ENCODE assay signal across 11 mouse cellular contexts in genomic region chr9:105244024-105244423, GRCm38 (mm10).
DNase-seq lines count a peak whose midpoint lies in the region; ATAC-seq lines count a peak whose summit lies in the region.
"Had no signal": no experiment of that assay in that cellular context is flagged by ENCODE, and none has a peak within 500 bp of the region (broad histone marks: within the 10 kb centered on the region; RNA-seq: fewer than 3 reads in every experiment).

No protein-coding gene starts in this region.

- H3K36me3 ChIP-seq in hindbrain, embryonic 11.5 days (ENCODE audit: control insufficient read depth, insufficient read depth, low read length), result no peaks in the 10 kb centered on the region
- no peaks in the 10 kb centered on the region for H3K36me3 ChIP-seq in hindbrain, embryonic 13.5 days
- H3K36me3 ChIP-seq: G1E had no signal

- H3K27ac ChIP-seq in hindbrain, embryonic 11.5 days (ENCODE audit: low read depth, low read length), result no peak overlapping the region
- H3K27ac ChIP-seq in hindbrain, embryonic 13.5 days, result no peak overlapping the region
- H3K27ac ChIP-seq: forebrain, embryonic 13.5 days had no signal

- no peak overlapping the region for H3K4me3 ChIP-seq in hindbrain, embryonic 11.5 days (ENCODE audit: low read depth, low read length)
- H3K4me3 ChIP-seq in hindbrain, embryonic 13.5 days, result no peak overlapping the region
- H3K4me3 ChIP-seq: forebrain, embryonic 13.5 days had no signal

- no peaks in the 10 kb centered on the region for H3K9me3 ChIP-seq in hindbrain, embryonic 11.5 days (ENCODE audit: control insufficient read depth, low read length)
- no peaks in the 10 kb centered on the region for H3K9me3 ChIP-seq in hindbrain, embryonic 13.5 days
- H3K9me3 ChIP-seq: forebrain, embryonic 13.5 days had no signal

- no peak for ATAC-seq in hindbrain, embryonic 11.5 days (ENCODE audit: low FRiP score)
- no peak for ATAC-seq in hindbrain, embryonic 13.5 days (ENCODE audit: low FRiP score)
- ATAC-seq: forebrain, embryonic 13.5 days had no signal

- no peak overlapping the region for H3K9ac ChIP-seq in hindbrain, embryonic 11.5 days (ENCODE audit: low read depth, low read length)
- no peak overlapping the region for H3K9ac ChIP-seq in hindbrain, embryonic 13.5 days
- H3K9ac ChIP-seq: forebrain, embryonic 13.5 days had no signal

- H3K4me2 ChIP-seq in hindbrain, embryonic 11.5 days (replicated peaks; ENCODE audit: low read depth, low read length), result no peak overlapping the region
- H3K4me2 ChIP-seq in hindbrain, embryonic 13.5 days, result no peak overlapping the region
- H3K4me2 ChIP-seq: forebrain, embryonic 13.5 days had no signal

- WGBS in hindbrain, embryonic 11.5 days, result 31% methylated on average over 5 of the region's 5 CpGs
- WGBS in hindbrain, embryonic 13.5 days, result 34% methylated on average over 5 of the region's 5 CpGs

- H3K27me3 ChIP-seq in hindbrain, embryonic 11.5 days (ENCODE audit: control insufficient read depth, insufficient read depth, low read length), result no peaks in the 10 kb centered on the region
- no peaks in the 10 kb centered on the region for H3K27me3 ChIP-seq in hindbrain, embryonic 13.5 days
- H3K27me3 ChIP-seq: forebrain, embryonic 13.5 days had no signal

- peak; percentile 60 for DNase-seq in hindbrain, embryonic 11.5 days (ENCODE audit: low spot score)
- peak; percentile 49 for DNase-seq in testis, postnatal 10 days (ENCODE audit: low spot score)
- DNase-seq in testis, postnatal 14 days (ENCODE audit: low spot score), result no peak
- peak; percentile 45 for DNase-seq in embryo, embryonic 9.5 days (ENCODE audit: extremely low spot score)
- peak; percentile 70 for DNase-seq in mesoderm, embryonic 11.5 days (ENCODE audit: low read depth, low spot score)
- DNase-seq in frontal cortex, postnatal 10 days (ENCODE audit: low spot score in 2 of 2), result no peak
- no peak for DNase-seq in gastrocnemius, adult 8-10 months (ENCODE audit: low spot score in 2 of 2)
- DNase-seq: layer of hippocampus, postnatal 36 days had no signal

- no peaks in the 10 kb centered on the region for H3K4me1 ChIP-seq in hindbrain, embryonic 11.5 days (replicated peaks; ENCODE audit: control insufficient read depth, insufficient read depth, low read length)
- H3K4me1 ChIP-seq in hindbrain, embryonic 13.5 days (replicated peaks), result no peaks in the 10 kb centered on the region
- H3K4me1 ChIP-seq: forebrain, embryonic 13.5 days had no signal

Comparison
In these comparisons a context has a peak if more than half of its experiments do, and no peak if none do; other contexts are left out.
1. DNase-seq: peak in hindbrain, embryonic 11.5 days (single experiment), testis, postnatal 10 days (single experiment), embryo, embryonic 9.5 days (single experiment) and mesoderm, embryonic 11.5 days (single experiment); none in testis, postnatal 14 days (single experiment), frontal cortex, postnatal 10 days (0 of 2) and gastrocnemius, adult 8-10 months (0 of 2).